Mouse (Mus musculus) subcutaneous adipose tissue, adult 2 months (tissue): Measurements from ENCODE around the gene Gm21876. TPM values are rescaled to one million over a fixed set of nuclear protein-coding genes. Genes with fewer than 3 reads are reported as not detected.

Experiments used
- polyA plus RNA-seq: library from polyadenylated mRNA; depleted of rRNA; stranded (reverse); fragments of >200 nt; gene quantifications from 2 replicates; pipeline ENCODE4 v1.2.3, GENCODE M21; 2012; ENCODE audit warnings: low replicate concordance; rRNA removed

Gene Gm21876
- not detected in 2 replicates for polyA plus RNA-seq

DNA sequence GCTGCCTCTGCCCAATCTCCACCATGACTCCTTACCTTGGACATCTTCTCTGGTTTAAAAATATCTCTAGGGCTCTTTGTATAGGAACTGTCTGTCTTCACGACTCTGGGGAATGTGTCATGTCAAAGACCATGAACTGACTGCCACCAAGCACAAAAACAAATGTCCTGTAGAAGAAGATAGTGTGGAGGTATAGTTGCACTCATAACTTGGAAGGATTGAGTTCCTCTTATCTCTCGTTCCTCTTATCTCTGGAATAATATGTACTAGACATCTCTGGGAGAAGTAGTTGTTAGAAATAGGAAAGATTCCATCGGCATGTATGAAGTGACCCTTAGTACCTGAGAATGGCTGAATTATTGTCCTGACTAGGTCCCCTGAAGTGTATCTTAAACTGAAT, at the start of gene Gm21876:
Gene Gm21876, minus strand, starts transcription at position 101 of the 400 bp plus-strand sequence.

Other genes starting within 250 kb of the Gm21876 start
- 39.5 and 44.0 TPM in 2 replicates for gene Cfp, start 244.1 kb downstream of the Gm21876 start, polyA plus RNA-seq
- 21.0 and 24.7 TPM in 2 replicates for gene Elk1, start 225.0 kb downstream of the Gm21876 start, polyA plus RNA-seq
- gene Uxt, start 213.6 kb downstream of the Gm21876 start, polyA plus RNA-seq = 20.8 and 24.5 TPM in 2 replicates
- 1.5 and 1.6 TPM in 2 replicates for gene Zfp182, start 113.3 kb downstream of the Gm21876 start, polyA plus RNA-seq
- gene Spaca5, start 107.2 kb downstream of the Gm21876 start, polyA plus RNA-seq = not detected in 2 replicates
- gene Zfp300, start 86.1 kb downstream of the Gm21876 start, polyA plus RNA-seq = 0.24 and 0.35 TPM in 2 replicates
- not detected in 2 replicates for gene Ssxa1, start 59.8 kb downstream of the Gm21876 start, polyA plus RNA-seq